Mouse (Mus musculus) C2C12 (cell line): ENCODE measurements around the gene Kirrel. TPM values are rescaled to one million over a fixed set of nuclear protein-coding genes. Genes with fewer than 3 reads are reported as not detected.

Experiments
- H3K27me3 ChIP-seq: one replicate; pipeline ENCODE4 v1.6.1; 2011; ENCODE audit not compliant: control insufficient read depth, insufficient read depth, insufficient read length
- H3K36me3 ChIP-seq: one replicate; pipeline ENCODE4 v1.6.1; 2011; ENCODE audit not compliant: control insufficient read depth, insufficient read depth
- H3K4me3 ChIP-seq: one replicate; pipeline ENCODE4 v1.5.1; 2011; ENCODE audit warnings: mild to moderate bottlenecking, control low read depth; ENCODE audit not compliant: poor library complexity, insufficient read depth, severe bottlenecking
- H3K79me2 ChIP-seq: one replicate; pipeline ENCODE4 v1.6.1; 2011; ENCODE audit not compliant: control insufficient read depth, insufficient read depth
- H3K79me3 ChIP-seq: one replicate; pipeline ENCODE4 v1.6.1; 2011; ENCODE audit warnings: low read depth, control low read depth
- H3ac ChIP-seq: one replicate; pipeline ENCODE3; 2011; ENCODE audit warnings: low read depth; ENCODE audit not compliant: control insufficient read depth, insufficient read length
- CEBPB ChIP-seq: IDR thresholded peaks from one replicate; pipeline ENCODE4 v1.6.1; 2011; ENCODE audit warnings: low read depth, mild to moderate bottlenecking, control low read depth, moderate library complexity
- CTCF ChIP-seq: IDR thresholded peaks from one replicate; pipeline ENCODE4 v1.5.1; 2011; ENCODE audit not compliant: control insufficient read depth, insufficient read depth, insufficient read length
- FOSL1 ChIP-seq: IDR thresholded peaks from one replicate; pipeline ENCODE4 v1.8.0; 2011; ENCODE audit warnings: mild to moderate bottlenecking, low read length; ENCODE audit not compliant: poor library complexity, insufficient read depth, severe bottlenecking
- MAX ChIP-seq: IDR thresholded peaks from one replicate; pipeline ENCODE4 v1.6.1; 2011; ENCODE audit warnings: mild to moderate bottlenecking, control low read depth
- MYOD1 ChIP-seq: IDR thresholded peaks from one replicate; pipeline ENCODE4 v1.6.1; 2011; ENCODE audit warnings: low read depth; ENCODE audit not compliant: control insufficient read depth, insufficient read length
- MYOG ChIP-seq: IDR thresholded peaks from one replicate; pipeline ENCODE4 v1.6.1; 2011; ENCODE audit not compliant: control insufficient read depth, insufficient read length; ENCODE audit errors: extremely low read depth
- USF1 ChIP-seq: IDR thresholded peaks from one replicate; pipeline ENCODE4 v1.6.1; 2011; ENCODE audit warnings: low read depth, mild to moderate bottlenecking, control low read depth, moderate library complexity
- long read RNA-seq, 2 experiments: library from polyadenylated mRNA; unstranded; transcript quantifications; one replicate each; pipeline ENCODE4 v2.0.0; 2019 to 2020
- polyA plus RNA-seq: library from polyadenylated mRNA; unstranded; fragments of >200 nt; fragmentation: generic; extraction: Trizol; gene quantifications from one replicate; pipeline ENCODE4 v1.2.1, GENCODE M21; 2012; ENCODE audit warnings: missing spikeins

Kirrel gene
- polyA plus RNA-seq = 42.4 TPM
- long read RNA-seq, experiment 1, full-length matches to known transcripts = 1 of 10 reads
- long read RNA-seq, experiment 1, partial matches to known transcripts = 2 of 10 reads
- long read RNA-seq, experiment 1, other reads (novel, unspliced or antisense) = 7 of 10 reads
- long read RNA-seq, experiment 2, full-length matches to known transcripts = 35 of 60 reads
- long read RNA-seq, experiment 2, partial matches to known transcripts = 1 of 60 reads
- long read RNA-seq, experiment 2, other reads (novel, unspliced or antisense) = 24 of 60 reads

DNA sequence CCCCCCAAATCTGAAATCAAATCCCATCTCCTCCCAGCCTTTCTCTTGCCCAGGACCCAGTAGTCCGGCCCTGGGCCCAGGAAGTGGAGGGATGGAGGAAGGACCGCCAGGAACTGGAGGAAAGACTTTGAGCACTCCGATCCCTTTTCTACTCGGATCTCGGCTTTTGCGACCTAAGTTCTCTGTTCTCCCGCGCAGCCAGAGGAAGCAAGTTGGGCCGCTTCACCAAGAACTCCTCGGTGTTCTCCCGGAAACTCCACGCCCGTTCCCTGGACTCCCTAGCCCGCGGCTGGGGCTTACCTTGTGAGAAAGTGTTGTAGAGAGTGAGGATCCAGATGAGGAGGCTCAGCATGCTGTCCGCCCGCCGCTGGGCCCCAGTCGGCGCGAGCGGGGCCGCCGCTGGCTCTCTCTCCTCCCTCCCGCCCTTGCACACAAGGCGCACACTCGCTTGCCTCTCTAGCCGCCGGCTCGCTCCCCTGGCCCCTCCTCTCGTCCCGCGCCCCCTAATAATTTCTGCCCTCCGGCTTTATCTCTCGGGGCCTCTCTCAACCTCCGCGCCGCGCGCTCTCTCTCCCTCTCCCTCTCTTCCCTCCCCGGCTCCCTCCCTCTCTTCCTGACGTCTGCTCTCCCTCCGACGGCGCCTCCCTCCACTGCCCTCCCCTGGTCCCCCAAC is at the start of gene Kirrel:
Kirrel (minus strand) TSS at position 652 of the 673 bp plus-strand sequence.
- Histone ChIP-seq H3K4me3 (peak within 1 kb of the TSS; percentile 54), H3ac (peak within 1 kb of the TSS; percentile 85), H3K36me3 (peaks cover 13% of the 10 kb centered on the region), H3K79me3 (peaks cover 47% of the 10 kb centered on the region), H3K79me2 (peaks cover 56% of the 10 kb centered on the region), H3K27me3 (peaks cover 2% of the 10 kb centered on the region)
- TF ChIP-seq MYOG (no peak), FOSL1 (no peak), USF1 (no peak), MYOD1 (no peak), MAX (no peak), CEBPB (no peak)

DNA sequence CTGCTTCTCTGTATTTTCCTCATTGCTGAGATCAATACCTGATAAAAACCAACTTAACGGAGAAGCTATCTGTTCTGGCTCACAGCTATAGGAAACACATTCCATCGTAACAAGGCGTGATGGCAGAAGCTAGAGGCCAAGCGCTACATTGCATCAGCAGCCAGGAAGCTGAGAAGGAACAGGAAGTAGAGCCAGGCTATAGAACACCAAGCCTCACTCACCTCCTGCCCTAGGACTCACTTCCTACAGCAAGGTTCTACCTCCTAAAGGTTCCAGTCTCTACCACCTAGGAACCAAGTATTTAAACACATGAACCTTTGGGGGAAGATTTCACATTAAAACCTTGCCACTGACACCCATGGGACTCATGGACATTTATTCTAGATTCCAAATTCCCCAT is 49.1 kb upstream of the Kirrel start:
- Histone ChIP-seq H3K4me3 (no peak overlapping the region), H3K27me3 (peaks cover 14% of the 10 kb centered on the region), H3K79me2 (no peaks in the 10 kb centered on the region), H3K36me3 (no peaks in the 10 kb centered on the region), H3K79me3 (no peaks in the 10 kb centered on the region), H3ac (no peak overlapping the region)
- no peak for TF ChIP-seq CTCF
- no peak for TF ChIP-seq MAX
- TF ChIP-seq MYOG = no peak
- no peak for TF ChIP-seq CEBPB
- TF ChIP-seq USF1 = no peak
- TF ChIP-seq FOSL1 = no peak
- TF ChIP-seq MYOD1 = no peak

DNA sequence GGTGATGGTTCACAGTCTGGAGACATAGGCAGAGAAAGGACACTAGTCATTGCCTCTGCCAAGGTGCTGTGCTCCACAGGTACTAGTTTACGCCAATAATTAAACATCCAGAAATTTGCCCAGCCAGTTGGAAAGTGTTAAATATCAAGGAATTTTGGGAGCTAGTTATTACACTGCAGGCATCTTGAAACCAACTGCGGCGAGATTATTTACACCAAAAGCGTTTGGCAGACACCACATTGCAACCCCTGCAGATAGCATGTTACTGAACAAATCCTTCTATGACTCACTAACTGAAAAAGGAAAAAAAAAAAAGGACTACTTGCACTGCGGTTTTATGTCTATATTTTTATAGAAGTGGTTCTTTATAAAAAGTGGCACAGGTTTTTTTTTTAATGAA is 47.8 kb upstream of the Kirrel start:
- H3K4me3 ChIP-seq = no peak overlapping the region
- H3ac ChIP-seq = no peak overlapping the region
- H3K36me3 ChIP-seq = no peaks in the 10 kb centered on the region
- H3K27me3 ChIP-seq = peaks cover 14% of the 10 kb centered on the region
- no peak for TF ChIP-seq FOSL1
- no peak for TF ChIP-seq CEBPB
- no peaks in the 10 kb centered on the region for H3K79me3 ChIP-seq
- H3K79me2 ChIP-seq = no peaks in the 10 kb centered on the region

DNA sequence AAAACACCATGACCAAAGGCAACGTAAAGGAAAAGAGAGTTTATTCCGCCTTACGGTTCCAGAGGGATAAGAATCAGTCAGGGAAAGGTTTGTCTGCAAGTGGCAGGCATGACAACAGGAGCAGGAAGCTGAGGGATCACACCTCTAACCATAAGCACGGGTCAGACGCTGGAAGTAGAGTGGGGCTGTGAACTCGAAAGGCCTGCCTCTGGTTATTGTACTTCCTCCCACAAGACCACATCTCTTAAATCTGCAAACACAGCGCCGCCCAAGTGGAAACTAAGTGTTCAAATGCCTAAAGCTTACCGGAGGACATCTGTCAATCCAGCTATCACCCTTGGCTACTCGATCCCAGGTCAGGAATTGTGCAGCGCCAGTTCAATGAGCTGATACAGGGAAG is 40.6 kb upstream of the Kirrel start:
- no peak for TF ChIP-seq FOSL1
- TF ChIP-seq MAX = no peak
- no peak for TF ChIP-seq MYOG
- no peak for TF ChIP-seq CTCF
- TF ChIP-seq USF1 = no peak
- TF ChIP-seq MYOD1 = no peak
- no peak for TF ChIP-seq CEBPB
- no peaks in the 10 kb centered on the region for H3K79me3 ChIP-seq
- H3K4me3 ChIP-seq = no peak overlapping the region
- no peaks in the 10 kb centered on the region for H3K79me2 ChIP-seq
- no peak overlapping the region for H3ac ChIP-seq
- no peaks in the 10 kb centered on the region for H3K36me3 ChIP-seq
- peaks cover 4% of the 10 kb centered on the region for H3K27me3 ChIP-seq

DNA sequence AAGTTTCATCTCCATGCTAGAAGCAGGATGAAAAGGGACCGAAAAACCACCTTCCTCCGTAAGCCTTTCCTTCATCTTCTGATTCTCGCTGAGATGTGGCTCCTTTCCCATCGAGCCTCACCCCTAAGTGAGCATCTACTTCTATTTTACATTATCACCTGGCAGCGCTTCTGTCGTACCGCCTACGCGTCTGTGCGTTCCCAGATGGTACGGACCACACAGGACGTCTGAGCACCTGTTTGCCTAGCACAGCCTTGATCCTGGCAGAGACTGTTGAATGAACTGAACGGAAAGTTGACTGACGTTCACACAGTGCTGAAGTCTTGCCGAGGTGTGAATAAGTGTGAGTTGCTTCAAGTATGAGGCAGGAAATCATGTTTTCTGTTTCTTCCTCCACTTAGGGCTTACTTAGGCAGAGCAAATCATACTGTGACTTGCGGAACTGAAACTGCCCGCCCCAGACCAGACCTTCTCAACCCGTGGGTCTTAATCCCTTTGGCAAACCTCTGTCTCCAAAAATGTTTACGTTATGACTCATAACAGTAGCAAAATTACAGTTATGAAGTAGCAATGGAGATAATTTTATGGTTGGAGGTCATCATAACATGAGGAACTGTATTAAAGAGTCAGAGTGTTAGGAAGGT is 39.8 kb upstream of the Kirrel start:
- no peaks in the 10 kb centered on the region for H3K27me3 ChIP-seq
- H3K36me3 ChIP-seq = no peaks in the 10 kb centered on the region
- no peak overlapping the region for H3K4me3 ChIP-seq
- H3K79me2 ChIP-seq = no peaks in the 10 kb centered on the region
- no peak for TF ChIP-seq CEBPB
- TF ChIP-seq USF1 = no peak
- no peak for TF ChIP-seq FOSL1
- TF ChIP-seq CTCF = no peak
- TF ChIP-seq MYOD1 = no peak
- no peak for TF ChIP-seq MAX
- no peak for TF ChIP-seq MYOG
- no peak overlapping the region for H3ac ChIP-seq
- H3K79me3 ChIP-seq = no peaks in the 10 kb centered on the region
